In the genomic region with DNA sequence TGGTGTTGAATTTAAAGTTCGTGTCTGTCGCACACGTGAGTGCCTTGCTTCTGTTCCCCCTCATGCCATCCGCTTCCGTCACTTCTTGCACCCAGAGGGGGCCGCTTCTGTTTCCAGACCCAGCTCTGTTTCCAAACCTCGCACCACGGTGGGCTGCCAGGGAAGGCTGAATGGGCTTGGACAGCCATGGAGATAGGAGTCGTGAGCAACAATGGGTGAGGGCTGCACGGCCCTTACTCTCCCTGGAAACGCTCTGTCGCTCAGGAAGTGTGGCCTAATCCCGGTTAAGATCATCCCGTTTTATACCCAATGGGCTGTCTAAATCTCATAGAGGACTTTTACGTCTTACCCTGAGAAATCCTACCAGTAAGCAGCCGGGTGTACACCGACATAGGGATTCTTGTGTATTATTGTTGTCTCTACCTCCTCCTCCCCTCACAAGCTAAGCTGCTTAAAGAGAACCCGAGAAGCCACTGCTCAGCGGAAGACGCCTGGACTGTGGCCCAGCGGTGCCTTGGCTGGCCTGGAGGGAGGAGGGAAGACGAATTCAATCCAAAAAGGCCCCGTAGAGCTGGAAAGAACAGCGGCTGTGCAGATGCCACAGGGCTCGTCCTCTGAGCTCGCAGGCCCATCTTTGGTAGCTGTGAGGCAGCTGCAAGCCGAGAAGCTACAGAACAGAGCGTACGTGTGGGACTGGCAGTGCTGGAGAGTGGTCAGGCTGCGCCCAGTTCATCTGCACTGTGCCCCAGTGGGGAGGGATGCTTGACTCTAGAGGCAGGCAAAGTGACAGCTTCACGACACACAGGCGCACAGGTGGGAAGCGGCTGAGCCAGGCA, we compare ENCODE assay signal across 9 mouse cellular contexts. TPM values are rescaled to one million over a fixed set of nuclear protein-coding genes. Genes with fewer than 3 reads are reported as not detected.
DNase-seq lines count a peak whose midpoint lies in the region; ATAC-seq and TF ChIP-seq lines count a peak whose summit lies in the region.
"Had no signal": no experiment of that assay in that cellular context is flagged by ENCODE, and none has a peak within 500 bp of the region (broad histone marks: within the 10 kb centered on the region; RNA-seq: fewer than 3 reads in every experiment).

No protein-coding gene starts in this region.

- no peak overlapping the region for H3K9ac ChIP-seq in embryonic facial prominence, embryonic 12.5 days
- H3K9ac ChIP-seq in midbrain, embryonic 16.5 days (ENCODE audit: low read depth, low read length) = peak overlapping the region; percentile 44; the same call in 1 of the 2 replicates
- H3K9ac ChIP-seq: heart, embryonic 13.5 days had no signal

- no peak for TF ChIP-seq POLR2A in thymus, adult 2 months (IDR thresholded peaks at IDR 0.05; ENCODE audit: control insufficient read depth, extremely low read depth, insufficient read depth, low read length, poor library complexity)

- no peaks in the 10 kb centered on the region for H3K27me3 ChIP-seq in embryonic facial prominence, embryonic 12.5 days
- no peaks in the 10 kb centered on the region for H3K27me3 ChIP-seq in midbrain, embryonic 16.5 days (ENCODE audit: control insufficient read depth, insufficient read depth, low read depth, low read length)
- no peaks in the 10 kb centered on the region for H3K27me3 ChIP-seq in thymus, adult 2 months (ENCODE audit: control insufficient read depth, insufficient read depth, low read length)
- H3K27me3 ChIP-seq: heart, embryonic 13.5 days had no signal

- H3K4me1 ChIP-seq in embryonic facial prominence, embryonic 12.5 days = peaks cover 41% of the 10 kb centered on the region
- H3K4me1 ChIP-seq in midbrain, embryonic 16.5 days (ENCODE audit: control insufficient read depth, insufficient read depth, low read length) = peaks cover 21% of the 10 kb centered on the region
- H3K4me1 ChIP-seq in thymus, adult 2 months (replicated peaks; ENCODE audit: control insufficient read depth, insufficient read depth, low read length) = peaks cover 22% of the 10 kb centered on the region

- H3K4me2 ChIP-seq in embryonic facial prominence, embryonic 12.5 days (replicated peaks) = no peak overlapping the region
- H3K4me2 ChIP-seq in midbrain, embryonic 16.5 days (ENCODE audit: low read length) = peak overlapping the region; percentile 40
- H3K4me2 ChIP-seq: heart, embryonic 13.5 days had no signal

- no peak overlapping the region for H3K27ac ChIP-seq in left cerebral cortex, adult 2 months
- no peak overlapping the region for H3K27ac ChIP-seq in embryonic facial prominence, embryonic 12.5 days
- H3K27ac ChIP-seq in midbrain, embryonic 16.5 days (ENCODE audit: low read length) = peak overlapping the region; percentile 66
- H3K27ac ChIP-seq in thymus, adult 2 months (ENCODE audit: control insufficient read depth, insufficient read depth, low read length) = no peak overlapping the region
- H3K27ac ChIP-seq: heart, embryonic 13.5 days had no signal

- 50% methylated on average over 33 of the region's 33 CpGs for WGBS in embryonic facial prominence, embryonic 12.5 days
- 13% methylated on average over 33 of the region's 33 CpGs for WGBS in midbrain, embryonic 16.5 days
- 94% methylated on average over 33 of the region's 33 CpGs for WGBS in thymus, adult 2 months

- ATAC-seq in embryonic facial prominence, embryonic 12.5 days (ENCODE audit: insufficient number of reproducible peaks, insufficient read depth, low FRiP score, low TSS enrichment) = peak; percentile 31; the same call in 1 of the 2 replicates
- peak; percentile 87 for ATAC-seq in midbrain, embryonic 16.5 days

- H3K4me3 ChIP-seq in left cerebral cortex, adult 2 months = no peak overlapping the region
- H3K4me3 ChIP-seq in embryonic facial prominence, embryonic 12.5 days = no peak overlapping the region
- no peak overlapping the region for H3K4me3 ChIP-seq in midbrain, embryonic 16.5 days (ENCODE audit: low read depth, low read length)
- H3K4me3 ChIP-seq in thymus, adult 2 months (ENCODE audit: control insufficient read depth, insufficient read depth, low read length) = no peak overlapping the region
- H3K4me3 ChIP-seq: heart, embryonic 13.5 days had no signal

- H3K9me3 ChIP-seq in embryonic facial prominence, embryonic 12.5 days = no peaks in the 10 kb centered on the region
- no peaks in the 10 kb centered on the region for H3K9me3 ChIP-seq in midbrain, embryonic 16.5 days (replicated peaks; ENCODE audit: control insufficient read depth, low read length, poor library complexity, severe bottlenecking)
- H3K9me3 ChIP-seq: heart, embryonic 13.5 days had no signal

- intact Hi-C loops in left cerebral cortex, postnatal 4 days (cut with DNase I) = no loop called here
- intact Hi-C loops in left cerebral cortex, adult 2 months (cut with DNase I) = no loop called here
- intact Hi-C loops in gastrocnemius, postnatal 36 days (cut with DNase I) = no loop called here

- peak; percentile 66 for DNase-seq in left cerebral cortex, postnatal 4 days
- no peak for DNase-seq in left cerebral cortex, adult 2 months (ENCODE audit: extremely low spot score in 1 of 2, low spot score in 2 of 2)
- DNase-seq in gastrocnemius, postnatal 36 days = peak; percentile 51 to 61
- DNase-seq in left cerebral cortex, adult 11 months (ENCODE audit: low spot score) = no peak
- no peak for DNase-seq in thymus, postnatal 36 days
- no peak for DNase-seq in thymus, adult 2 months

- no peak for TF ChIP-seq CTCF in left cerebral cortex, adult 2 months (IDR thresholded peaks at IDR 0.05)
- no peak for TF ChIP-seq CTCF in thymus, adult 2 months (IDR thresholded peaks at IDR 0.05; ENCODE audit: borderline replicate concordance, control insufficient read depth, extremely low read depth, insufficient read depth, low read length, poor library complexity)

- no peaks in the 10 kb centered on the region for H3K36me3 ChIP-seq in embryonic facial prominence, embryonic 12.5 days
- no peaks in the 10 kb centered on the region for H3K36me3 ChIP-seq in midbrain, embryonic 16.5 days (ENCODE audit: control insufficient read depth, insufficient read depth, low read length)
- H3K36me3 ChIP-seq in thymus, adult 2 months (ENCODE audit: control insufficient read depth, insufficient read depth, low read length) = no peaks in the 10 kb centered on the region

RNA-seq across cellular contexts. Expression of a gene that starts 58.0 kb away (rescaled TPM):
- 10 to 100 TPM; 17.9 to 22.0 TPM for total RNA-seq in left cerebral cortex, postnatal 4 days (2021)
- 10 to 100 TPM; 13.9 to 15.6 TPM for total RNA-seq in left cerebral cortex, adult 2 months (2021)
- polyA plus RNA-seq in embryonic facial prominence, embryonic 12.5 days (2016; fragmentation: Nextera tagmentation; extraction: Ambion mirVana) = 31.1 and 33.6 TPM in 2 replicates
- 1 to 10 TPM; 7.0 to 8.7 TPM for total RNA-seq in gastrocnemius, postnatal 36 days (2021)
- polyA plus RNA-seq in midbrain, embryonic 16.5 days (2015; fragmentation: Nextera tagmentation; extraction: Ambion mirVana) = 36.9 and 39.2 TPM in 2 replicates
- polyA plus RNA-seq in thymus, adult 2 months (2012; rRNA removed) = 11.8 and 14.5 TPM in 2 replicates

Comparison
In these comparisons a context has a peak if more than half of its experiments do, and no peak if none do; other contexts are left out.
1. DNase-seq: peak in left cerebral cortex, postnatal 4 days (single experiment) and gastrocnemius, postnatal 36 days (2 of 2); none in left cerebral cortex, adult 2 months (0 of 2), left cerebral cortex, adult 11 months (single experiment), thymus, postnatal 36 days (0 of 2) and thymus, adult 2 months (single experiment).